22 mouse cellular contexts compared by ENCODE assay signal in the genomic region with DNA sequence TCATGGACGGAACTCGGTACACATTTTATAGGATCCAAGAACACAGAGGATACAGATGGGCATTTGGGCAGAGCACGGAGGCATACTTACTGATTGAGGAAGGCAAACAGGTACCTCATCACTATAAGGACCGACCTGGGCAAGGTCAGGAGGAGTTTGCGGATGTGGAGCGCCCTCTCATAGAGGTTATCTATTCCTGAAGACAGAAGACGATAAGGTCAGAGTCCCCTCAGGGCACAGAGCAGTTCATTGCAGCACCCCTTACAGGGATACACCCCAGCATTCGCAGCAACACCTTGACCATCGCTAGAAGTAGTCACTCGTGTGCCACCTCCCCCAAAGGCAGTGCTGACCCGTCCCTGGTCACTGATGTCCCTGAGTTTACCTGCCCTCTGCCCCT.
DNase-seq lines count a peak whose midpoint lies in the region; ATAC-seq and TF ChIP-seq lines count a peak whose summit lies in the region.
"Had no signal": no experiment of that assay in that cellular context is flagged by ENCODE, and none has a peak within 500 bp of the region (broad histone marks: within the 10 kb centered on the region; RNA-seq: fewer than 3 reads in every experiment).

No protein-coding gene starts in this region.

- peak; percentile 62 for DNase-seq in midbrain, embryonic 11.5 days (ENCODE audit: low spot score, missing footprints)
- no peak for DNase-seq in midbrain, postnatal 0 days (ENCODE audit: low spot score)
- DNase-seq in right cerebral cortex, adult 18-20 months = no peak
- no peak for DNase-seq in ovary, postnatal 36 days (ENCODE audit: low spot score)
- DNase-seq: adrenal gland, adult 2 months; adrenal gland, postnatal 10 days; adrenal gland, postnatal 25 days; cerebellum, adult 11 months; cerebellum, adult 18-20 months; cerebellum, adult 8-10 months; cerebellum, adult 9-11 months; cerebellum, postnatal 14 days; cerebellum, postnatal 36 days; embryo, embryonic 11 days had no signal

- H3K4me1 ChIP-seq in midbrain, embryonic 11.5 days (ENCODE audit: control insufficient read depth, insufficient read depth, low read length) = peaks cover 2% of the 10 kb centered on the region; the same call in 1 of the 2 replicates
- H3K4me1 ChIP-seq in midbrain, postnatal 0 days (ENCODE audit: insufficient read depth, low read length) = no peaks in the 10 kb centered on the region
- H3K4me1 ChIP-seq in stomach, embryonic 16.5 days (ENCODE audit: control insufficient read depth, insufficient read depth, low read length) = no peaks in the 10 kb centered on the region
- H3K4me1 ChIP-seq: embryonic facial prominence, embryonic 13.5 days; embryonic facial prominence, embryonic 15.5 days had no signal

- H3K9me3 ChIP-seq in midbrain, embryonic 11.5 days (ENCODE audit: control insufficient read depth, low read length) = no peaks in the 10 kb centered on the region
- H3K9me3 ChIP-seq in midbrain, postnatal 0 days (ENCODE audit: low read length) = no peaks in the 10 kb centered on the region
- H3K9me3 ChIP-seq in stomach, embryonic 16.5 days (replicated peaks; ENCODE audit: control insufficient read depth, low read length) = no peaks in the 10 kb centered on the region
- H3K9me3 ChIP-seq: embryonic facial prominence, embryonic 13.5 days; embryonic facial prominence, embryonic 15.5 days; forebrain, embryonic 10.5 days; forebrain, embryonic 12.5 days had no signal

- H3K27me3 ChIP-seq in midbrain, embryonic 11.5 days (ENCODE audit: control insufficient read depth, insufficient read depth, low read length) = no peaks in the 10 kb centered on the region
- H3K27me3 ChIP-seq in midbrain, postnatal 0 days (ENCODE audit: insufficient read depth, low read length) = no peaks in the 10 kb centered on the region
- H3K27me3 ChIP-seq in stomach, embryonic 16.5 days (ENCODE audit: control insufficient read depth, insufficient read depth, low read length) = no peaks in the 10 kb centered on the region
- H3K27me3 ChIP-seq: embryonic facial prominence, embryonic 13.5 days; embryonic facial prominence, embryonic 15.5 days; forebrain, embryonic 12.5 days had no signal

- TF ChIP-seq CTCF in midbrain, postnatal 0 days (IDR thresholded peaks at IDR 0.05) = no peak

- no peak overlapping the region for H3K9ac ChIP-seq in midbrain, embryonic 11.5 days (ENCODE audit: low read length)
- no peak overlapping the region for H3K9ac ChIP-seq in midbrain, postnatal 0 days (replicated peaks; ENCODE audit: low read length, poor library complexity, severe bottlenecking)
- H3K9ac ChIP-seq in stomach, embryonic 16.5 days (ENCODE audit: low read length) = no peak overlapping the region
- H3K9ac ChIP-seq: embryonic facial prominence, embryonic 13.5 days; embryonic facial prominence, embryonic 15.5 days; forebrain, embryonic 12.5 days had no signal

- H3K4me3 ChIP-seq in midbrain, embryonic 11.5 days (ENCODE audit: low read depth, low read length) = no peak overlapping the region
- no peak overlapping the region for H3K4me3 ChIP-seq in midbrain, postnatal 0 days (ENCODE audit: low read depth, low read length)
- no peak overlapping the region for H3K4me3 ChIP-seq in stomach, embryonic 16.5 days (replicated peaks; ENCODE audit: low read length)
- H3K4me3 ChIP-seq: embryonic facial prominence, embryonic 13.5 days; embryonic facial prominence, embryonic 15.5 days; erythroblast, embryonic 14.5 days; forebrain, embryonic 10.5 days; forebrain, embryonic 12.5 days had no signal

- H3K36me3 ChIP-seq in midbrain, embryonic 11.5 days (ENCODE audit: control insufficient read depth, insufficient read depth, low read length) = 0 out of 2 replicates have a peak, but pooled peaks cover 3% of the 10 kb centered on the region
- H3K36me3 ChIP-seq in midbrain, postnatal 0 days (ENCODE audit: insufficient read depth, low read length) = peaks cover 14% of the 10 kb centered on the region; the same call in 1 of the 2 replicates
- H3K36me3 ChIP-seq in stomach, embryonic 16.5 days (ENCODE audit: control insufficient read depth, insufficient read depth, low read length) = no peaks in the 10 kb centered on the region

- H3K4me2 ChIP-seq in midbrain, embryonic 11.5 days = no peak overlapping the region
- H3K4me2 ChIP-seq in midbrain, postnatal 0 days (ENCODE audit: low read depth, low read length, poor library complexity, severe bottlenecking) = no peak overlapping the region
- H3K4me2 ChIP-seq in stomach, embryonic 16.5 days (ENCODE audit: low read depth, low read length) = no peak overlapping the region
- H3K4me2 ChIP-seq: embryonic facial prominence, embryonic 13.5 days; embryonic facial prominence, embryonic 15.5 days; forebrain, embryonic 12.5 days had no signal

- H3K27ac ChIP-seq in midbrain, embryonic 11.5 days (ENCODE audit: low read depth, low read length) = no peak overlapping the region
- H3K27ac ChIP-seq in midbrain, postnatal 0 days (ENCODE audit: low read depth, low read length) = no peak overlapping the region
- no peak overlapping the region for H3K27ac ChIP-seq in stomach, embryonic 16.5 days (ENCODE audit: low read length)
- H3K27ac ChIP-seq: embryonic facial prominence, embryonic 13.5 days; embryonic facial prominence, embryonic 15.5 days; forebrain, embryonic 10.5 days; forebrain, embryonic 12.5 days had no signal

- WGBS in midbrain, embryonic 11.5 days = 93% methylated on average over 11 of the region's 11 CpGs
- 98% methylated on average over 11 of the region's 11 CpGs for WGBS in midbrain, postnatal 0 days
- WGBS in stomach, embryonic 16.5 days = 84% methylated on average over 11 of the region's 11 CpGs

- ATAC-seq in midbrain, embryonic 11.5 days (ENCODE audit: low FRiP score) = no peak
- ATAC-seq in midbrain, postnatal 0 days (ENCODE audit: low FRiP score) = no peak
- ATAC-seq in megakaryocyte, adult 5-6 weeks (ENCODE audit: poor library complexity, severe bottlenecking) = 0 out of 2 replicates have a peak, but pooled peaks have one; percentile 22
- peak; percentile 25; the same call in 1 of the 2 replicates for ATAC-seq in stomach, embryonic 16.5 days (ENCODE audit: insufficient read depth, low FRiP score)
- ATAC-seq: forebrain, embryonic 14.5 days had no signal

Comparison
In these comparisons a context has a peak if more than half of its experiments do, and no peak if none do; other contexts are left out.
1. ATAC-seq: peak in megakaryocyte, adult 5-6 weeks (single experiment) and stomach, embryonic 16.5 days (single experiment); none in midbrain, embryonic 11.5 days (single experiment) and midbrain, postnatal 0 days (single experiment).